Mouse (Mus musculus) retina, embryonic 14.5 days (tissue): ENCODE data around the gene Gpr152.

Experiments used
- DNase-seq: peaks from one replicate; pipeline ENCODE4 v3.0.0-alpha.2; 2015; ENCODE audit warnings: low spot score

The Gpr152 gene

GRCm38 (mm10) chr19:4139446-4139845 lies at the start of gene Gpr152:
Gene Gpr152 (plus strand): TSS chr19:4139787.
- no peak for DNase-seq

GRCm38 (mm10) chr19:4090446-4090845 lies 49.1 kb upstream of the Gpr152 start:
- DNase-seq, result no peak

GRCm38 (mm10) chr19:4091383-4091782 lies 48.2 kb upstream of the Gpr152 start:
- DNase-seq, result no peak

GRCm38 (mm10) chr19:4092750-4093149 lies 46.8 kb upstream of the Gpr152 start:
- DNase-seq, result no peak

- DNase-seq, result no peak
Observed at GRCm38 (mm10) chr19:4093772-4094171, 45.8 kb upstream of the Gpr152 start.

- DNase-seq, result no peak
Observed at GRCm38 (mm10) chr19:4094348-4094747, 45.2 kb upstream of the Gpr152 start.

GRCm38 (mm10) chr19:4094774-4095303 lies 44.7 kb upstream of the Gpr152 start:
- no peak for DNase-seq

- no peak for DNase-seq
Observed at GRCm38 (mm10) chr19:4095802-4096201, 43.8 kb upstream of the Gpr152 start.

- DNase-seq, result peak; percentile 100
Observed at GRCm38 (mm10) chr19:4096642-4097440, 42.7 kb upstream of the Gpr152 start, which contains the start of gene Cdk2ap2. Gene Cdk2ap2 (plus strand): TSS chr19:4097182.

- no peak for DNase-seq
Observed at GRCm38 (mm10) chr19:4097441-4097825, 42.2 kb upstream of the Gpr152 start.

GRCm38 (mm10) chr19:4098426-4098825 lies 41.2 kb upstream of the Gpr152 start:
- no peak for DNase-seq

GRCm38 (mm10) chr19:4099056-4099455 lies 40.5 kb upstream of the Gpr152 start:
- DNase-seq, result peak; percentile 98

GRCm38 (mm10) chr19:4099837-4100717 lies 39.5 kb upstream of the Gpr152 start, which contains the start of gene Pitpnm1:
Gene Pitpnm1 (plus strand): TSS chr19:4099998.
- peak; percentile 76 for DNase-seq

GRCm38 (mm10) chr19:4100718-4101261 lies 38.8 kb upstream of the Gpr152 start:
- DNase-seq, result peak; percentile 83

- peak; percentile 62 for DNase-seq
Observed at GRCm38 (mm10) chr19:4101466-4101865, 38.1 kb upstream of the Gpr152 start.

- DNase-seq, result no peak
Observed at GRCm38 (mm10) chr19:4102049-4102448, 37.5 kb upstream of the Gpr152 start.

GRCm38 (mm10) chr19:4102626-4103025 lies 37.0 kb upstream of the Gpr152 start:
- no peak for DNase-seq

GRCm38 (mm10) chr19:4103294-4103693 lies 36.3 kb upstream of the Gpr152 start:
- no peak for DNase-seq

GRCm38 (mm10) chr19:4103792-4104191 lies 35.8 kb upstream of the Gpr152 start:
- no peak for DNase-seq

GRCm38 (mm10) chr19:4104675-4105194 lies 34.9 kb upstream of the Gpr152 start:
- no peak for DNase-seq

GRCm38 (mm10) chr19:4106654-4107053 lies 32.9 kb upstream of the Gpr152 start:
- no peak for DNase-seq

- no peak for DNase-seq
Observed at GRCm38 (mm10) chr19:4108535-4108934, 31.1 kb upstream of the Gpr152 start.
